Mouse (Mus musculus) forebrain, embryonic 12.5 days (tissue): ENCODE measurements at regions not wholly inside any gene's neighbourhood (a gene's known extent, or its start where the extent isn't known, plus 50 kb on each side); places are given as distances from the start of the nearest gene placed in this dataset.
A peak's percentile ranks its signal among the peaks of the same experiment; 100 is the strongest.

Experiments
- ATAC-seq: fragments of 200-750 bp; cut with Nextera tagmentation; 2 replicates; pipeline ENCODE4 v1.8.0; 2017; ENCODE audit warnings: moderate TSS enrichment; ENCODE audit not compliant: low FRiP score
- H3K27ac ChIP-seq: fragments of 300-500 bp; sonication (generic); 2 replicates; pipeline ENCODE4 v1.5.1; 2016; ENCODE audit warnings: mild to moderate bottlenecking
- H3K27me3 ChIP-seq: fragments of 300-500 bp; sonication (generic); 2 replicates; pipeline ENCODE4 v1.6.1; 2016; ENCODE audit warnings: mild to moderate bottlenecking
- H3K36me3 ChIP-seq: fragments of 300-500 bp; sonication (generic); replicated peaks from 2 replicates; pipeline ENCODE4 v1.6.1; 2016; ENCODE audit warnings: mild to moderate bottlenecking
- H3K4me1 ChIP-seq: fragments of 300-500 bp; sonication (generic); 2 replicates; pipeline ENCODE4 v1.6.1; 2016
- H3K4me2 ChIP-seq: fragments of 300-500 bp; sonication (generic); 2 replicates; pipeline ENCODE4 v1.6.1; 2016; ENCODE audit warnings: mild to moderate bottlenecking, moderate library complexity
- H3K4me3 ChIP-seq: fragments of 300-500 bp; sonication (generic); replicated peaks from 2 replicates; pipeline ENCODE4 v1.5.1; 2016; ENCODE audit warnings: mild to moderate bottlenecking
- H3K9ac ChIP-seq: fragments of 300-500 bp; sonication (generic); 2 replicates; pipeline ENCODE4 v1.6.1; 2016; ENCODE audit warnings: mild to moderate bottlenecking
- H3K9me3 ChIP-seq: fragments of 300-500 bp; sonication (generic); 2 replicates; pipeline ENCODE4 v1.6.1; 2016
- WGBS: fragments of 180-500 bp; shearing (Covaris S2); methylation state at CpG from one replicate; pipeline ENCODE4 v1.1.7; 2016; 5-methylcytosine and 5-hydroxymethylcytosine counted together

GRCm38 (mm10) chr2:117867409-117867808, 244.3 kb upstream of the Thbs1 start:
- H3K4me2 ChIP-seq = no peak overlapping the region
- 39% methylated on average over 3 of the region's 3 CpGs for WGBS
- no peaks in the 10 kb centered on the region for H3K27me3 ChIP-seq
- H3K9me3 ChIP-seq = no peaks in the 10 kb centered on the region
- H3K4me3 ChIP-seq = no peak overlapping the region
- H3K4me1 ChIP-seq = peaks cover 20% of the 10 kb centered on the region
- no peak for ATAC-seq
- no peaks in the 10 kb centered on the region for H3K36me3 ChIP-seq
- no peak overlapping the region for H3K9ac ChIP-seq
- no peak overlapping the region for H3K27ac ChIP-seq

- no peak for ATAC-seq
- Histone ChIP-seq H3K27ac (no peak overlapping the region), H3K36me3 (no peaks in the 10 kb centered on the region), H3K27me3 (no peaks in the 10 kb centered on the region), H3K4me2 (no peak overlapping the region), H3K9me3 (no peaks in the 10 kb centered on the region), H3K4me1 (peaks cover 19% of the 10 kb centered on the region), H3K4me3 (no peak overlapping the region), H3K9ac (no peak overlapping the region)
- 93% methylated on average over 1 of the region's 1 CpGs for WGBS
Measured at GRCm38 (mm10) chr2:117868857-117869256, 242.8 kb upstream of the Thbs1 start.

GRCm38 (mm10) chr2:117871507-117872282, 240.0 kb upstream of the Thbs1 start:
- WGBS = 25% methylated on average over 9 of the region's 9 CpGs
- ATAC-seq = peak; percentile 69
- Histone ChIP-seq H3K4me1 (peaks cover 19% of the 10 kb centered on the region), H3K4me2 (no peak overlapping the region), H3K27ac (peak overlapping the region; percentile 16), H3K4me3 (no peak overlapping the region), H3K36me3 (no peaks in the 10 kb centered on the region), H3K9me3 (no peaks in the 10 kb centered on the region), H3K9ac (no peak overlapping the region), H3K27me3 (no peaks in the 10 kb centered on the region)

GRCm38 (mm10) chr2:117877816-117878215, 233.9 kb upstream of the Thbs1 start:
- Histone ChIP-seq H3K4me3 (no peak overlapping the region), H3K27ac (no peak overlapping the region), H3K9me3 (no peaks in the 10 kb centered on the region), H3K36me3 (no peaks in the 10 kb centered on the region), H3K4me1 (no peaks in the 10 kb centered on the region), H3K9ac (no peak overlapping the region), H3K27me3 (no peaks in the 10 kb centered on the region), H3K4me2 (no peak overlapping the region)
- 84% methylated on average over 6 of the region's 6 CpGs for WGBS
- ATAC-seq = no peak

GRCm38 (mm10) chr2:117882136-117882535, 229.5 kb upstream of the Thbs1 start:
- Histone ChIP-seq H3K9me3 (no peaks in the 10 kb centered on the region), H3K4me2 (no peak overlapping the region), H3K36me3 (no peaks in the 10 kb centered on the region), H3K4me3 (no peak overlapping the region), H3K27me3 (no peaks in the 10 kb centered on the region), H3K9ac (no peak overlapping the region), H3K27ac (no peak overlapping the region), H3K4me1 (no peaks in the 10 kb centered on the region)
- 88% methylated on average over 4 of the region's 4 CpGs for WGBS
- no peak for ATAC-seq

- H3K27me3 ChIP-seq = no peaks in the 10 kb centered on the region
- 88% methylated on average over 2 of the region's 2 CpGs for WGBS
- H3K4me2 ChIP-seq = no peak overlapping the region
- H3K36me3 ChIP-seq = no peaks in the 10 kb centered on the region
- no peak for ATAC-seq
- H3K27ac ChIP-seq = no peak overlapping the region
- H3K9ac ChIP-seq = no peak overlapping the region
- H3K4me3 ChIP-seq = no peak overlapping the region
- no peaks in the 10 kb centered on the region for H3K9me3 ChIP-seq
- no peaks in the 10 kb centered on the region for H3K4me1 ChIP-seq
Measured at GRCm38 (mm10) chr2:117882890-117883289, 228.8 kb upstream of the Thbs1 start.

GRCm38 (mm10) chr2:117886516-117886915, 225.2 kb upstream of the Thbs1 start:
- Histone ChIP-seq H3K9me3 (no peaks in the 10 kb centered on the region), H3K4me2 (no peak overlapping the region), H3K9ac (no peak overlapping the region), H3K4me1 (no peaks in the 10 kb centered on the region), H3K4me3 (no peak overlapping the region), H3K27ac (no peak overlapping the region), H3K27me3 (no peaks in the 10 kb centered on the region), H3K36me3 (no peaks in the 10 kb centered on the region)
- ATAC-seq = no peak
- 84% methylated on average over 3 of the region's 3 CpGs for WGBS

GRCm38 (mm10) chr2:117901311-117901710, 210.4 kb upstream of the Thbs1 start:
- H3K4me3 ChIP-seq = no peak overlapping the region
- WGBS = 82% methylated on average over 2 of the region's 2 CpGs
- no peaks in the 10 kb centered on the region for H3K9me3 ChIP-seq
- H3K27me3 ChIP-seq = no peaks in the 10 kb centered on the region
- no peak overlapping the region for H3K4me2 ChIP-seq
- H3K4me1 ChIP-seq = no peaks in the 10 kb centered on the region
- no peak overlapping the region for H3K9ac ChIP-seq
- no peak overlapping the region for H3K27ac ChIP-seq
- no peak for ATAC-seq
- H3K36me3 ChIP-seq = no peaks in the 10 kb centered on the region

- no peaks in the 10 kb centered on the region for H3K27me3 ChIP-seq
- H3K27ac ChIP-seq = no peak overlapping the region
- H3K36me3 ChIP-seq = no peaks in the 10 kb centered on the region
- ATAC-seq = no peak
- WGBS = 69% methylated on average over 5 of the region's 5 CpGs
- H3K4me3 ChIP-seq = no peak overlapping the region
- H3K9ac ChIP-seq = no peak overlapping the region
- H3K4me1 ChIP-seq = no peaks in the 10 kb centered on the region
- H3K4me2 ChIP-seq = no peak overlapping the region
- no peaks in the 10 kb centered on the region for H3K9me3 ChIP-seq
Measured at GRCm38 (mm10) chr2:117902837-117903236, 208.8 kb upstream of the Thbs1 start.

GRCm38 (mm10) chr2:117903705-117904104, 208.0 kb upstream of the Thbs1 start:
- Histone ChIP-seq H3K27me3 (no peaks in the 10 kb centered on the region), H3K4me3 (no peak overlapping the region), H3K36me3 (no peaks in the 10 kb centered on the region), H3K9ac (no peak overlapping the region), H3K9me3 (no peaks in the 10 kb centered on the region), H3K4me2 (no peak overlapping the region), H3K27ac (no peak overlapping the region), H3K4me1 (no peaks in the 10 kb centered on the region)
- WGBS = 84% methylated on average over 2 of the region's 2 CpGs
- ATAC-seq = no peak

- Histone ChIP-seq H3K36me3 (no peaks in the 10 kb centered on the region), H3K9ac (no peak overlapping the region), H3K4me1 (no peaks in the 10 kb centered on the region), H3K27ac (no peak overlapping the region), H3K4me2 (no peak overlapping the region), H3K27me3 (no peaks in the 10 kb centered on the region), H3K4me3 (no peak overlapping the region), H3K9me3 (no peaks in the 10 kb centered on the region)
- 91% methylated on average over 2 of the region's 2 CpGs for WGBS
- no peak for ATAC-seq
Measured at GRCm38 (mm10) chr2:117906509-117906908, 205.2 kb upstream of the Thbs1 start.

GRCm38 (mm10) chr2:117910781-117911180, 200.9 kb upstream of the Thbs1 start:
- no peaks in the 10 kb centered on the region for H3K36me3 ChIP-seq
- H3K4me3 ChIP-seq = no peak overlapping the region
- H3K27ac ChIP-seq = no peak overlapping the region
- H3K9ac ChIP-seq = no peak overlapping the region
- H3K9me3 ChIP-seq = no peaks in the 10 kb centered on the region
- H3K4me2 ChIP-seq = no peak overlapping the region
- ATAC-seq = no peak
- H3K4me1 ChIP-seq = no peaks in the 10 kb centered on the region
- H3K27me3 ChIP-seq = no peaks in the 10 kb centered on the region
- WGBS = 75% methylated on average over 1 of the region's 1 CpGs

- Histone ChIP-seq H3K9me3 (no peaks in the 10 kb centered on the region), H3K4me2 (no peak overlapping the region), H3K36me3 (no peaks in the 10 kb centered on the region), H3K27ac (no peak overlapping the region), H3K4me3 (no peak overlapping the region), H3K27me3 (no peaks in the 10 kb centered on the region), H3K9ac (no peak overlapping the region), H3K4me1 (no peaks in the 10 kb centered on the region)
- no peak for ATAC-seq
- WGBS = 73% methylated on average over 2 of the region's 2 CpGs
Measured at GRCm38 (mm10) chr2:117912722-117913121, 199.0 kb upstream of the Thbs1 start.
